Mouse (Mus musculus): ENCODE data around the gene Oaz1. TPM values are rescaled to one million over a fixed set of nuclear protein-coding genes. Genes with fewer than 3 reads are reported as not detected.

Gene Oaz1
- 100 to 1,000 TPM; 893 to 962 TPM for total RNA-seq (2021)
- long read RNA-seq, experiment 1, partial matches to known transcripts, result 14 of 3,172 reads
- long read RNA-seq, experiment 1, other reads (novel, unspliced or antisense), result 3,158 of 3,172 reads
- long read RNA-seq, experiment 2, partial matches to known transcripts, result 17 of 2,269 reads
- long read RNA-seq, experiment 2, other reads (novel, unspliced or antisense), result 2,252 of 2,269 reads

GRCm38 (mm10) chr10:80826151-80827062 lies at the start of gene Oaz1:
Oaz1 (plus strand) TSS chr10:80826656.
- DNase-seq, result peak; percentile 96 to 99
- intact Hi-C loops (cut with DNase I), result no loop called here

GRCm38 (mm10) chr10:80777123-80777522 lies 49.3 kb upstream of the Oaz1 start:
- no peak for DNase-seq
- intact Hi-C loops (cut with DNase I), result no loop called here

- DNase-seq, result no peak
- intact Hi-C loops (cut with DNase I), result no loop called here
These were observed 46.9 kb upstream of the Oaz1 start for GRCm38 (mm10) chr10:80779565-80779964.

GRCm38 (mm10) chr10:80784302-80784701 lies 42.2 kb upstream of the Oaz1 start:
- no peak for DNase-seq
- intact Hi-C loops (cut with DNase I), result no loop called here

GRCm38 (mm10) chr10:80784871-80785270 lies 41.6 kb upstream of the Oaz1 start:
- intact Hi-C loops (cut with DNase I), result no loop called here
- no peak for DNase-seq

- intact Hi-C loops (cut with DNase I), result no loop called here
- no peak for DNase-seq
These were observed 40.5 kb upstream of the Oaz1 start for GRCm38 (mm10) chr10:80785963-80786362.

- DNase-seq, result peak in 1 of 2 experiments; percentile 59
- intact Hi-C loops (cut with DNase I), result no loop called here
These were observed 38.9 kb upstream of the Oaz1 start for GRCm38 (mm10) chr10:80787517-80787916.

GRCm38 (mm10) chr10:80790761-80791404 lies 35.6 kb upstream of the Oaz1 start:
- intact Hi-C loops (cut with DNase I), result no loop called here
- DNase-seq, result no peak

GRCm38 (mm10) chr10:80791476-80792174 lies 34.8 kb upstream of the Oaz1 start:
- no peak for DNase-seq
- intact Hi-C loops (cut with DNase I), result no loop called here

- DNase-seq, result no peak
- intact Hi-C loops (cut with DNase I), result no loop called here
These were observed 34.1 kb upstream of the Oaz1 start for GRCm38 (mm10) chr10:80792175-80793032.

GRCm38 (mm10) chr10:80793033-80793784 lies 33.2 kb upstream of the Oaz1 start:
- DNase-seq, result no peak
- intact Hi-C loops (cut with DNase I), result no loop called here

- no peak for DNase-seq
- intact Hi-C loops (cut with DNase I), result no loop called here
These were observed 32.7 kb upstream of the Oaz1 start for GRCm38 (mm10) chr10:80793803-80794202.

- intact Hi-C loops (cut with DNase I), result no loop called here
- DNase-seq, result no peak
These were observed 31.7 kb upstream of the Oaz1 start for GRCm38 (mm10) chr10:80794750-80795149.

GRCm38 (mm10) chr10:80796307-80796848 lies 30.1 kb upstream of the Oaz1 start:
- no peak for DNase-seq
- intact Hi-C loops (cut with DNase I), result no loop called here

- intact Hi-C loops (cut with DNase I), result no loop called here
- DNase-seq, result no peak
These were observed 29.0 kb upstream of the Oaz1 start for GRCm38 (mm10) chr10:80797186-80798149.

- DNase-seq, result peak; percentile 95 to 96
- intact Hi-C loops (cut with DNase I), result no loop called here
These were observed 28.1 kb upstream of the Oaz1 start, which contains the start of the genes Sf3a2 and Plekhj1 for GRCm38 (mm10) chr10:80798150-80799006. Sf3a2 (plus strand) TSS chr10:80798198. Plekhj1 (minus strand) TSS chr10:80798626.
